Comparison of ENCODE assay signal across 17 mouse cellular contexts in the genomic region with DNA sequence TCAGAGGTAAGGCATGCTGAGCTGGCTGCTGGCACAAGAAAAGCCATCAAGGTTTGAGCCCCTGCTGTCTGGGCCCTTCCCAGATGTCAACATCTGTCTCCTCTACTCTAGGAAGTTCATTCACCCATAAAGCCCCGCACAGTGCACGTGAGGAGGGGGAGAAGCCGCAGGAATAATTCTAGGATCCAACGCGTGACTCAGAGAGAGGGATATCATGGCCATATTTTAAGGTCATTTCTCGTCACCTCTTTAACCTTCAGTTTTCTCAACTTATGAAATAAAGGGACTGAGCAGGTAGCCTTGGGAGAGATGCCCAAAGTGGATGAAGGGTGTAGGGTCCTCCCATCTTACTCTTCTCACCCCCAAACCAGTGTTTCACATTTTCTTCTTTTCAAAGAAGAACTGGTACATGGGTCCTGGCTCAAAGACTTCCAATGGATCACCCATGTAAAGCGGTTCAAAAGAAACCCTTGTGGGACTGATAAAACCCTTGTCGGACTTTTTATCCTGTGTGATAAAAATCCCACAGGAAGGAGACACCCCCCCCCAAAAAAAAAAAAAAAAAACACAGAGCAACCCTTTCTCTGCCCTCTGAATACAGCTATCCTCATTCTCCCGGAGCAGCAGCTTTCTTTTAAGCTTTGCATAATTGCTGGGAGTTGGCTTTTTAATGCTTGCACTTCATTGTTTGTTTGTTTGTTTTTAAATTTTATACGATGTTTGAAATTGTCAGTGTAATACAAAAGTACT. TPM values are rescaled to one million over a fixed set of nuclear protein-coding genes. Genes with fewer than 3 reads are reported as not detected.
DNase-seq lines count a peak whose midpoint lies in the region; ATAC-seq and TF ChIP-seq lines count a peak whose summit lies in the region.
"Had no signal": no experiment of that assay in that cellular context is flagged by ENCODE, and none has a peak within 500 bp of the region (broad histone marks: within the 10 kb centered on the region; RNA-seq: fewer than 3 reads in every experiment).

No protein-coding gene starts in this region.

- H3K4me3 ChIP-seq in heart, embryonic 13.5 days, result peak overlapping the region; percentile 74; the same call in 1 of the 2 replicates
- no peak overlapping the region for H3K4me3 ChIP-seq in liver, embryonic 11.5 days (ENCODE audit: low read depth, low read length)
- no peak overlapping the region for H3K4me3 ChIP-seq in ES-E14 (ENCODE audit: insufficient read depth in 1 of 2, low read depth in 1 of 2, low read length in 2 of 2, poor library complexity in 1 of 2, severe bottlenecking in 1 of 2)
- H3K4me3 ChIP-seq in liver, embryonic 12.5 days, result no peak overlapping the region

- peak overlapping the region; percentile 87; the same call in 1 of the 2 replicates for H3K27ac ChIP-seq in heart, embryonic 13.5 days (replicated peaks)
- H3K27ac ChIP-seq in liver, embryonic 11.5 days (ENCODE audit: low read depth, low read length), result no peak overlapping the region
- no peak overlapping the region for H3K27ac ChIP-seq in ES-E14 (ENCODE audit: insufficient read depth, low read depth, low read length, poor library complexity, severe bottlenecking)
- peak overlapping the region; percentile 93; the same call in 1 of the 2 replicates for H3K27ac ChIP-seq in liver, embryonic 12.5 days

- peaks cover 33% of the 10 kb centered on the region for H3K4me1 ChIP-seq in heart, embryonic 13.5 days
- H3K4me1 ChIP-seq in liver, embryonic 11.5 days (replicated peaks; ENCODE audit: control insufficient read depth, insufficient read depth, low read length), result peaks cover 16% of the 10 kb centered on the region
- no peaks in the 10 kb centered on the region for H3K4me1 ChIP-seq in ES-E14 (ENCODE audit: control insufficient read depth in 2 of 2, insufficient read depth in 2 of 2, low read length in 2 of 2, poor library complexity in 1 of 2)
- peaks cover 60% of the 10 kb centered on the region for H3K4me1 ChIP-seq in liver, embryonic 12.5 days

- in situ Hi-C loops in ES-E14 (cut with MboI; ENCODE audit: low sequenced_read_pairs in 2 of 2, unreplicated experiment in 2 of 2), result no loop called here

- WGBS in heart, embryonic 13.5 days, result 75% methylated on average over 10 of the region's 10 CpGs
- WGBS in liver, embryonic 11.5 days, result 77% methylated on average over 10 of the region's 10 CpGs
- 72% methylated on average over 10 of the region's 10 CpGs for WGBS in liver, embryonic 12.5 days (ENCODE audit: insufficient replicate concordance)

- ATAC-seq in heart, embryonic 13.5 days (ENCODE audit: extremely low read depth, insufficient number of reproducible peaks, low FRiP score, low TSS enrichment), result no peak
- no peak for ATAC-seq in liver, embryonic 11.5 days (replicated peaks; ENCODE audit: low FRiP score)
- no peak for ATAC-seq in liver, embryonic 12.5 days

- no peak for DNase-seq in heart, postnatal 4 days
- no peak for DNase-seq in liver, embryonic 11.5 days (ENCODE audit: low spot score)
- DNase-seq in liver (no peak), ES-E14 (ENCODE audit: low read depth, low spot score) (no peak)
- DNase-seq in right cerebral cortex, postnatal 10 days (ENCODE audit: low spot score in 2 of 2), result no peak
- no peak for DNase-seq in urinary bladder, postnatal 25 days (ENCODE audit: low spot score)
- DNase-seq: thymus, postnatal 4 days had no signal

- no peaks in the 10 kb centered on the region for H3K9me3 ChIP-seq in heart, embryonic 13.5 days
- H3K9me3 ChIP-seq in liver, embryonic 11.5 days (ENCODE audit: control insufficient read depth, low read length), result no peaks in the 10 kb centered on the region
- no peaks in the 10 kb centered on the region for H3K9me3 ChIP-seq in ES-E14 (ENCODE audit: control insufficient read depth, insufficient read depth, low read depth, low read length)
- H3K9me3 ChIP-seq in liver, embryonic 12.5 days (replicated peaks), result no peaks in the 10 kb centered on the region
- H3K9me3 ChIP-seq: embryonic facial prominence, embryonic 12.5 days; forebrain, embryonic 15.5 days; limb, embryonic 10.5 days; neural tube, embryonic 15.5 days had no signal

- H3K4me2 ChIP-seq in heart, embryonic 13.5 days, result peak overlapping the region; percentile 81
- H3K4me2 ChIP-seq in liver, embryonic 11.5 days, result peak overlapping the region; percentile 87; the same call in 1 of the 2 replicates
- H3K4me2 ChIP-seq in liver, embryonic 12.5 days, result peak overlapping the region; percentile 97

- H3K9ac ChIP-seq in heart, embryonic 13.5 days, result 0 out of 2 replicates have a peak overlapping the region, but pooled peaks have one; percentile 10
- no peak overlapping the region for H3K9ac ChIP-seq in liver, embryonic 11.5 days (ENCODE audit: low read depth, low read length)
- no peak overlapping the region for H3K9ac ChIP-seq in ES-E14 (ENCODE audit: insufficient read depth, low read depth, low read length, poor library complexity, severe bottlenecking)
- H3K9ac ChIP-seq in liver, embryonic 12.5 days, result peak overlapping the region; percentile 96; the same call in 1 of the 2 replicates

- H3K36me3 ChIP-seq in heart, embryonic 13.5 days, result peaks cover 55% of the 10 kb centered on the region
- H3K36me3 ChIP-seq in liver, embryonic 11.5 days (ENCODE audit: control insufficient read depth, insufficient read depth, low read length), result peaks cover 16% of the 10 kb centered on the region; the same call in 1 of the 2 replicates
- no peaks in the 10 kb centered on the region for H3K36me3 ChIP-seq in ES-E14 (ENCODE audit: control insufficient read depth, insufficient read depth, low read length, poor library complexity, severe bottlenecking)
- H3K36me3 ChIP-seq in liver, embryonic 12.5 days, result peaks cover 68% of the 10 kb centered on the region

- no peaks in the 10 kb centered on the region for H3K27me3 ChIP-seq in heart, embryonic 13.5 days (replicated peaks)
- H3K27me3 ChIP-seq in liver, embryonic 11.5 days (replicated peaks; ENCODE audit: control insufficient read depth, insufficient read depth, low read length), result no peaks in the 10 kb centered on the region
- no peaks in the 10 kb centered on the region for H3K27me3 ChIP-seq in liver, embryonic 12.5 days (replicated peaks)
- H3K27me3 ChIP-seq: embryonic facial prominence, embryonic 12.5 days; forebrain, embryonic 15.5 days; neural tube, embryonic 15.5 days had no signal

TF ChIP-seq in ES-E14, 5 proteins besides CTCF, POLR2A, EP300 and RAD21:
- TF ChIP-seq ZNF384 (IDR thresholded peaks at IDR 0.05; ENCODE audit: low read depth, low read length) (0 out of 2 replicates have a peak, but pooled peaks have one; percentile 22), MAFK (IDR thresholded peaks at IDR 0.05; ENCODE audit: insufficient read depth, low read depth, low read length) (no peak), HCFC1 (IDR thresholded peaks at IDR 0.05; ENCODE audit: borderline replicate concordance, insufficient read depth, low read length) (no peak), ZC3H11A (IDR thresholded peaks at IDR 0.05; ENCODE audit: borderline replicate concordance, low read depth, low read length) (no peak), CHD2 (IDR thresholded peaks at IDR 0.05; ENCODE audit: low read depth, low read length) (no peak)

RNA-seq across cellular contexts. Expression of gene Il10rb, which starts 1.0 kb away (rescaled TPM):
- 44.8 and 48.9 TPM in 2 replicates for polyA plus RNA-seq in heart, embryonic 13.5 days (2015; fragmentation: Nextera tagmentation; extraction: Ambion mirVana)
- total RNA-seq in heart, postnatal 4 days (2021), result 10 to 100 TPM; 66.2 to 67.4 TPM
- polyA plus RNA-seq in liver, embryonic 11.5 days (2014; fragmentation: Nextera tagmentation; extraction: Ambion mirVana), result 29.8 and 32.9 TPM in 2 replicates
- total RNA-seq in ES-E14 (2012; rRNA removed), result 2.3 and 3.4 TPM in 2 replicates
- polyA plus RNA-seq in liver, embryonic 12.5 days (2016; fragmentation: Nextera tagmentation; extraction: Ambion mirVana), result 26.0 and 27.0 TPM in 2 replicates

RNA-seq across cellular contexts. Expression of gene Gm21970, which starts 13.5 kb away (rescaled TPM):
- polyA plus RNA-seq in heart, embryonic 13.5 days (2015; fragmentation: Nextera tagmentation; extraction: Ambion mirVana), result not detected in 2 replicates
- not detected for total RNA-seq in heart, postnatal 4 days (2021)
- not detected in 2 replicates for polyA plus RNA-seq in liver, embryonic 11.5 days (2014; fragmentation: Nextera tagmentation; extraction: Ambion mirVana)
- total RNA-seq in ES-E14 (2012; rRNA removed), result not detected in 2 replicates
- not detected in 2 replicates for polyA plus RNA-seq in liver, embryonic 12.5 days (2016; fragmentation: Nextera tagmentation; extraction: Ambion mirVana)
- total RNA-seq: gastrocnemius, postnatal 10 days; layer of hippocampus, postnatal 14 days; megakaryocyte progenitor cell, adult 5-6 weeks had no signal
- polyA plus RNA-seq: embryonic facial prominence, embryonic 12.5 days; forebrain, embryonic 15.5 days; hindbrain, embryonic 11.5 days; limb, embryonic 10.5 days; neural tube, embryonic 15.5 days had no signal

RNA-seq across cellular contexts. Expression of gene Ifnar2, which starts 32.4 kb away (rescaled TPM):
- polyA plus RNA-seq in heart, embryonic 13.5 days (2015; fragmentation: Nextera tagmentation; extraction: Ambion mirVana), result 51.2 and 56.5 TPM in 2 replicates
- total RNA-seq in heart, postnatal 4 days (2021), result 10 to 100 TPM; 29.9 to 33.8 TPM
- polyA plus RNA-seq in liver, embryonic 11.5 days (2014; fragmentation: Nextera tagmentation; extraction: Ambion mirVana), result 66.7 and 70.9 TPM in 2 replicates
- total RNA-seq in ES-E14 (2012; rRNA removed), result 20.6 and 33.6 TPM in 2 replicates
- polyA plus RNA-seq in liver, embryonic 12.5 days (2016; fragmentation: Nextera tagmentation; extraction: Ambion mirVana), result 63.5 and 65.7 TPM in 2 replicates

Comparison
In these comparisons a context has a peak if more than half of its experiments do, and no peak if none do; other contexts are left out.
1. H3K27ac ChIP-seq: peak in heart, embryonic 13.5 days (single experiment) and liver, embryonic 12.5 days (single experiment); none in liver, embryonic 11.5 days (single experiment) and ES-E14 (single experiment).
2. H3K9ac ChIP-seq: peak in heart, embryonic 13.5 days (single experiment) and liver, embryonic 12.5 days (single experiment); none in liver, embryonic 11.5 days (single experiment) and ES-E14 (single experiment).
3. Peak in every context shown above with its lines, with median percentiles within 50 percentile points of each other: H3K4me2 ChIP-seq.